Mouse (Mus musculus) hindbrain, embryonic 13.5 days (tissue): ENCODE results near the gene Adam22. TPM values are rescaled to one million over a fixed set of nuclear protein-coding genes. Genes with fewer than 3 reads are reported as not detected.

ENCODE experiments used
- microRNA-seq: library from miRNA; unstranded; fragments of <30 nt; microRNA quantifications from one replicate; pipeline ENCODE4, GENCODE M21; 2016
- polyA plus RNA-seq: library from polyadenylated mRNA; unstranded; fragments of >200 nt; fragmentation: Nextera tagmentation; extraction: Ambion mirVana; gene quantifications from 2 replicates; pipeline ENCODE4 v1.2.1, GENCODE M21; 2015

Gene Adam22
- polyA plus RNA-seq, 1 experiment from 2014 or later: 35.2 TPM

Small RNA genes lying within 50 kb of the gene (microRNA-seq; reads per million reads assigned to microRNA genes)
- gene Gm24196: not detected

Other genes starting within 250 kb of the Adam22 start
- 14.8 and 16.5 TPM in 2 replicates for gene Dbf4, start 54.6 kb upstream of the Adam22 start, polyA plus RNA-seq
- gene Slc25a40, start 54.7 kb upstream of the Adam22 start, polyA plus RNA-seq: 6.8 and 7.4 TPM in 2 replicates